Mouse (Mus musculus) kidney, postnatal 0 days (tissue): Measurements from ENCODE around the gene Osgep. TPM values are rescaled to one million over a fixed set of nuclear protein-coding genes. Genes with fewer than 3 reads are reported as not detected.

Source experiments
- ATAC-seq: fragments of 200-750 bp; cut with Nextera tagmentation; replicated peaks from 2 replicates; pipeline ENCODE4 v1.8.0; 2017; ENCODE audit warnings: low read depth, moderate number of reproducible peaks, moderate TSS enrichment, moderate library complexity; ENCODE audit not compliant: low FRiP score
- DNase-seq: peaks from one replicate; pipeline ENCODE4 v3.0.0-alpha.2; 2016; ENCODE audit warnings: low spot score
- H3K27ac ChIP-seq: fragments of 300-500 bp; sonication (generic); 2 replicates; pipeline ENCODE4 v1.5.1; 2014; ENCODE audit warnings: mild to moderate bottlenecking
- H3K27me3 ChIP-seq: fragments of 300-500 bp; sonication (generic); 2 replicates; pipeline ENCODE4 v1.6.1; 2014; ENCODE audit warnings: low read length, mixed read lengths; ENCODE audit not compliant: insufficient read depth
- H3K36me3 ChIP-seq: fragments of 300-500 bp; sonication (generic); 2 replicates; pipeline ENCODE4 v1.6.1; 2014; ENCODE audit warnings: low read length, mixed read lengths; ENCODE audit not compliant: insufficient read depth
- H3K4me1 ChIP-seq: fragments of 300-500 bp; sonication (generic); replicated peaks from 2 replicates; pipeline ENCODE4 v1.6.1; 2014; ENCODE audit warnings: antibody characterized with exemption, low read length, mixed read lengths; ENCODE audit not compliant: insufficient read depth
- H3K4me2 ChIP-seq: fragments of 300-500 bp; sonication (generic); 2 replicates; pipeline ENCODE4 v1.6.1; 2014; ENCODE audit warnings: mild to moderate bottlenecking, low read length, moderate library complexity, mixed read lengths
- H3K4me3 ChIP-seq: fragments of 300-500 bp; sonication (generic); replicated peaks from 2 replicates; pipeline ENCODE4 v1.5.1; 2014; ENCODE audit warnings: low read depth, low read length
- H3K9ac ChIP-seq: fragments of 300-500 bp; sonication (generic); 2 replicates; pipeline ENCODE4 v1.6.1; 2014; ENCODE audit warnings: low read depth, low read length
- H3K9me3 ChIP-seq: fragments of 300-500 bp; sonication (generic); replicated peaks from 2 replicates; pipeline ENCODE4 v1.6.1; 2016; ENCODE audit warnings: low read length, inconsistent platforms, mixed read lengths
- CTCF ChIP-seq: IDR thresholded peaks from 2 replicates; pipeline ENCODE4 v1.5.1; 2016; ENCODE audit warnings: antibody characterized with exemption, low read depth, mild to moderate bottlenecking, moderate library complexity
- WGBS: fragments of 180-500 bp; shearing (Covaris S2); extraction: QIAGEN DNeasy Blood & Tissue Kit; methylation state at CpG from one replicate; pipeline ENCODE4 v1.1.7; 2014; 5-methylcytosine and 5-hydroxymethylcytosine counted together
- polyA plus RNA-seq: library from polyadenylated mRNA; unstranded; fragments of >200 nt; fragmentation: Nextera tagmentation; extraction: Ambion mirVana; gene quantifications from 2 replicates; pipeline ENCODE4 v1.2.1, GENCODE M21; 2015

Gene Osgep
- polyA plus RNA-seq, 1 experiment from 2014 or later: 122 TPM

DNA sequence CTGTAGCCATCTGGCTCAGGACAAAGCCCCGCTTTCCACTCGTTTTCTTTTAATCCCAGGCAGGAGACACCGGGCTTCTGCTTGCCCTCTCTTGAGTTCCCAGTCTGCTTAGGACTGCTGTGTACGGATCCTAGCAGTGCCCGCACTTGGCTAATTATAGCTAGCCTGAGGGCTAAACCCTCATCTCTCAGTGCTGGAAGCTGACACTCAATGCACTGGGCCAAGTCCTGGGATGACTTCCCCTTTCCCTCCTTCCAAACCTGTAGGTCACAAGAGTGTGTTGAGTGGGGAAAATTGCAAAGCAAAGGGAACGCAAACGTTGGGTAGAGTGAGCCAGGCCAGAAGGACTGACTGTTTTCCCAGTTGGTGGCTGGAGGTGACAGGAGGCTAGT lies 27.3 kb downstream of the Osgep start, which contains the start of gene Klhl33:
Gene Klhl33 (minus strand): TSS at position 134 of the 392 bp plus-strand sequence.
- TF ChIP-seq CTCF: no peak
- Histone ChIP-seq H3K9me3 (no peaks in the 10 kb centered on the region), H3K4me3 (peak within 1 kb of the TSS; percentile 29), H3K4me1 (no peaks in the 10 kb centered on the region), H3K27me3 (no peaks in the 10 kb centered on the region), H3K4me2 (peak within 1 kb of the TSS; percentile 63), H3K27ac (no peak within 1 kb of the TSS), H3K36me3 (no peaks in the 10 kb centered on the region), H3K9ac (peak within 1 kb of the TSS; percentile 46)
- WGBS: 48% methylated on average over 7 of the region's 7 CpGs
- DNase-seq (no peak), ATAC-seq (no peak)

DNA sequence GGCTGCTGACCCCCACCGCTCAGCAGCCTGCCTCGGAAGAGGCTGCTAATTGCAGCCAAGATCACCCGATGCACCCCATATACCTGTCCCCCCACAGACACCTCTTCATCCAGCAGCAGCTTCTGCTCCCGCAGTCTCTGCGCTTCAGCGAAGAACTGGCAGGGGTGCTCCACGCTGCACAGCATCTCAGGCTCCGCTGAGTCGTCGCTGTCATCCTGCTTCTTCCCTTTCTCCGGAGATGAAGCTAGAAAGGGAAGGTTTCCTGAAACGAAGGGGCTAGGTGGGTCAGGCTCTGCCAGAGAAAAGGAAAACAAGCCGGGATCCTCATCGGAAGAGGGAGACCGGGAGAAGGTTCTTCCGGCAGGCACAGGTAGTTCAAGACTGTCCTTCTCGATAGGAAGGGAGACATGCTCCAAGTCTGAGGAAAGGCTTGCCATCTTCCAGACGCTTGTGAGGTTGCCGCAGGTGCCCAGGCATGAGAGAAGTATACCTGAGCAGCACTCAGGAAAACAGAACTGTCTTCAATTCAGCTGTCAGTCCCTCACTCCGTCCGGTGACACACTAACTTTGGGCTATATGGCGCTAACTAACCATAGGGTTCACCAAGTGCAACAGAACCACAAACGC lies 27.8 kb downstream of the Osgep start:
- H3K4me3 ChIP-seq: peak overlapping the region; percentile 29
- H3K9ac ChIP-seq: peak overlapping the region; percentile 46
- peak; percentile 12 for DNase-seq
- no peak for TF ChIP-seq CTCF
- WGBS: 18% methylated on average over 23 of the region's 23 CpGs
- ATAC-seq: 0 out of 2 replicates have a peak, but pooled peaks have one; percentile 50
- peak overlapping the region; percentile 63 for H3K4me2 ChIP-seq
- no peak overlapping the region for H3K27ac ChIP-seq
- H3K36me3 ChIP-seq: no peaks in the 10 kb centered on the region
- no peaks in the 10 kb centered on the region for H3K27me3 ChIP-seq
- no peaks in the 10 kb centered on the region for H3K4me1 ChIP-seq
- H3K9me3 ChIP-seq: no peaks in the 10 kb centered on the region

DNA sequence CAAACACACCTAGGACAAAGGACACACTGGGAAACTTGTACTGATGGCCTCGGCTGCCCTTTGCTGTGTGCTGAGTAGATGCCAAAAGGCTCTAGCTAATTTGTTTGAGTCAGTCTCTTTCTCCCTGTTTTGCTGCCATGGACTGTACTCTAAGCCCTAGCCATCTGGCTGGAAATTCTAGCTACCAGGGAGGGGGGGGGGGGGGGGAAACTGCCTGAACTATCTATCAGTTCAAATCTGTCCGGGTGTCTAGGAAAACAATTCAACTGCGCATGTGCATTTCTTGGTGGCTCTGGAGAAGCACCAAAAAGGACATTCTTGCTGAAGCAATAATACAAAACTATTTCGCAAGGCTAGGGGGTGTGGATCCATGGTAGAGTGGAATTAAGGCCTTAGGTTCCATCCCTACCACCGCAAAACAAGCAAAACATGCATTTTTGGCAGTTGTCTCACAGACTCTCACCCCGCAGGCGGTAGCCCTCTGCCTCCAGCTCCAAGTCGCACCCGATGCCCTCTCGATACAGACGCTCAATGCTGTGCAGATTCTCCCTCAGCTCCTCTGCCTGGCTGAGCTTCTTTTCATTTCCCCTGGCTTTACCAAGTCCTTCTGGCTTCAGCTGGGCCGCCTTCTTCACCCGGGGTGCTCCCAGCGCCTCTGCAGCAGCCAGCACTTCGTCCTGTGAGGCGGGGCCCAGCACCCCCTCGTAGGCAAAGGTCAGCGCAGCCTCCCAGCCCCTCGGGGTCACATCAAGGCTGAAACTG lies 28.5 kb downstream of the Osgep start:
- no peaks in the 10 kb centered on the region for H3K36me3 ChIP-seq
- 11% methylated on average over 19 of the region's 19 CpGs for whole genome bisulfite sequencing
- no peaks in the 10 kb centered on the region for H3K9me3 ChIP-seq
- TF ChIP-seq CTCF: no peak
- H3K4me3 ChIP-seq: peak overlapping the region; percentile 29
- ATAC-seq (no peak; the same call in 1 of the 2 replicates), DNase-seq (peak; percentile 70)
- H3K4me2 ChIP-seq: peak overlapping the region; percentile 63
- no peak overlapping the region for H3K27ac ChIP-seq
- H3K4me1 ChIP-seq: no peaks in the 10 kb centered on the region
- no peaks in the 10 kb centered on the region for H3K27me3 ChIP-seq
- H3K9ac ChIP-seq: peak overlapping the region; percentile 46

DNA sequence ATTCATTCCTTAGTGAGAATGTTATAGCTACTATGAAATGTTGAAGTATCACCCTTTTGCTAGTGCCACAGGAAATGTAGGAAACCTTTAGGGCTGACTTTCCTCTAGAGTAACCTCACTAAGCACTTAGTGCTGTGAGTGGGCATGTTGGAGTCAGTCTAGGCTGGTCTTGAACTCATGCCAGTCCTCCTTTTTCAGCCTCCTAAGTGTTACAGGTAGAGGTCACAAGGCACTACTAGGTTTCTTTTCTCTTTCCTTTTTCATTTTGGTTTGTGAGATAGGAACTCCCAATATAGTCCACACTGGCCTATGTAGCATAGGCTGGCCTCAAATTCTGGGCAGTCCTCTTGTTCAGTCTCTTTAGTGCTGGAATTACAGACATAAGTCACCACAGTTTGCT lies 29.3 kb downstream of the Osgep start:
- Histone ChIP-seq H3K27ac (no peak overlapping the region), H3K4me2 (no peak overlapping the region), H3K9ac (no peak overlapping the region), H3K4me3 (no peak overlapping the region), H3K4me1 (no peaks in the 10 kb centered on the region), H3K27me3 (no peaks in the 10 kb centered on the region), H3K9me3 (no peaks in the 10 kb centered on the region), H3K36me3 (no peaks in the 10 kb centered on the region)
- ATAC-seq (no peak), DNase-seq (no peak)
- TF ChIP-seq CTCF: no peak

DNA sequence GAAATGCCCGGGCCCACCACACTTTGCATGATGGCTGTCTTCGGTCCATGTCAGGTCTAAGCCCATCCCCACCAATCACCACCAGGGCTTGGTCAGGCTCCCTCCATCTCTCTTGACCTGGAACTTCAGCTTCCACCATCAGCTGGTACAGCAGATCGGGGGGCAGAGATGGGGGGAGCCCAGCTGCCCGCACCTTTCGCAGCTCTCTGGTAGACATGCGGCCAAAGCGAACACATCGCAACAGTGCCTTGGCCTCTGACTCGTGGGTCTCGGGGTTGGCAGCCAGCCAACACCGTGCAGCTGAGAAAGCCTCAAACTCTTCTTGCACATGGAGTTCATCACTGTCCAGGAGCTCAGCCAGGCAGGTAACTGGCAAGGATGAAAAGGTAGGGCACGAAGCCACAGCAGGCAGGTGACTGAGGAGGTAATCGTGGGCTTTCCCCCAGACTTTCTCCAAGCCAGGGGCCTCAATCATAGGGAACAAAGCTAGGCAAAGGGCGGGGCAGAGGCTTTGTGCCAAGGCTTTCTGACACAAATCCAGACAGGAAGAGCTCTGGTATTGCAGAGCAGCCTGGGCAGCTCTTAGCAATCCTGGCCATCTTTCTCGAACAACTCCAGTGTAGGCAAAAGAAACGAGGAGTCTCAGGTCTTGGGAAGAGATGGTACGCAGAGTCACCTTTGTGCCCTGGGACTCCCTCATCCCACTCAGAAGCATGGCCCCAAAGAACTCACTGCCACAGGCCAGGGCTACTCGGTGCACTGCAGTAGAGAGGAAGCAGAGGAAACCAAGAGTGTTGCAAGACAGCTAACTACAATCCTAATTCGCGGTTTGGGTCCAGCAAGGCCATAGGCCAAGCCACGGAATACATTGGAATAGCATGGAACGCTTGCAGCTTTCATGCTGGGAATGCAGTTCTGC lies 31.9 kb downstream of the Osgep start:
- no peak for DNase-seq
- Histone ChIP-seq H3K27me3 (no peaks in the 10 kb centered on the region), H3K4me2 (no peak overlapping the region), H3K36me3 (no peaks in the 10 kb centered on the region), H3K4me1 (no peaks in the 10 kb centered on the region), H3K9ac (no peak overlapping the region), H3K4me3 (no peak overlapping the region), H3K9me3 (no peaks in the 10 kb centered on the region), H3K27ac (no peak overlapping the region)
- ATAC-seq: no peak; the same call in 1 of the 2 replicates
- no peak for TF ChIP-seq CTCF
- WGBS: 82% methylated on average over 22 of the region's 22 CpGs

DNA sequence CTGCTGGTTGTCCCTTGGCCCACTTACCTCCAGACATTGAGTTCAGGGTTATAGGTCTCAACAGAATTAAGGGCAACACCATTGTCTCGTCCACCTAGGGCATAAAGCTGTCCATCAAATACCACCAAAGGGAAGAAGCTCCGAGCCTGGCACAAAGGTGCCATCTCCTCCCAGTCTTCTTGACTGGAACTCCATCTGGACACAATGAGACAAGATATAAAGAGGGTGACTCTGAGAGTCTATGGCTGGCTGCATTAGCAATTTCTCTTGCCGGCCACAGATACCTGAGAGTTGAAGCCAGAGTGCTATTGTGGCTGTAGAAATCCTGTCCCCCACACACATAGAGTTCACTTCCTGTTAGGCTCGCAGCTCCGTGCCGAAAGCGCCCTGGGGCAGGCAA lies 32.6 kb downstream of the Osgep start:
- 77% methylated on average over 7 of the region's 7 CpGs for WGBS
- no peaks in the 10 kb centered on the region for H3K27me3 ChIP-seq
- H3K4me1 ChIP-seq: no peaks in the 10 kb centered on the region
- DNase-seq: no peak
- no peak overlapping the region for H3K4me2 ChIP-seq
- H3K4me3 ChIP-seq: no peak overlapping the region
- no peaks in the 10 kb centered on the region for H3K36me3 ChIP-seq
- H3K27ac ChIP-seq: no peak overlapping the region
- H3K9ac ChIP-seq: no peak overlapping the region
- ATAC-seq: no peak
- H3K9me3 ChIP-seq: no peaks in the 10 kb centered on the region
- no peak for TF ChIP-seq CTCF
